Mouse (Mus musculus) ES-Bruce4 (cell line): ENCODE measurements around the gene Ufc1. TPM values are rescaled to one million over a fixed set of nuclear protein-coding genes. Genes with fewer than 3 reads are reported as not detected.

Source experiments
- H3K27ac ChIP-seq: 2 replicates; pipeline ENCODE4 v1.5.1; 2012; ENCODE audit warnings: low read length, inconsistent platforms; ENCODE audit not compliant: insufficient read depth
- H3K27me3 ChIP-seq: 2 replicates; pipeline ENCODE4 v1.6.1; 2012; ENCODE audit warnings: mild to moderate bottlenecking, low read length, inconsistent platforms; ENCODE audit not compliant: control insufficient read depth, poor library complexity, insufficient read depth, severe bottlenecking
- H3K36me3 ChIP-seq: 2 replicates; pipeline ENCODE4 v1.6.1; 2012; ENCODE audit warnings: inconsistent platforms, mild to moderate bottlenecking, low read length, moderate library complexity; ENCODE audit not compliant: control insufficient read depth, poor library complexity, insufficient read depth, severe bottlenecking
- H3K4me1 ChIP-seq: one replicate; pipeline ENCODE4 v1.8.1; 2011; ENCODE audit warnings: low read length; ENCODE audit not compliant: control insufficient read depth, insufficient read depth
- H3K4me3 ChIP-seq: 2 replicates; pipeline ENCODE4 v1.5.1; 2011; ENCODE audit warnings: low read depth, mild to moderate bottlenecking, low read length
- H3K9ac ChIP-seq: 2 replicates; pipeline ENCODE4 v1.6.1; 2012; ENCODE audit warnings: low read depth, mild to moderate bottlenecking, inconsistent platforms; ENCODE audit not compliant: poor library complexity, severe bottlenecking
- H3K9me3 ChIP-seq: replicated peaks from 2 replicates; pipeline ENCODE4 v1.6.1; 2012; ENCODE audit warnings: mild to moderate bottlenecking, low read length, inconsistent platforms; ENCODE audit not compliant: control insufficient read depth, poor library complexity, insufficient read depth, severe bottlenecking
- CTCF ChIP-seq: IDR thresholded peaks from one replicate; pipeline ENCODE4 v1.8.1; 2011; ENCODE audit warnings: low read depth, low read length
- EP300 ChIP-seq: IDR thresholded peaks from 2 replicates; pipeline ENCODE4 v1.6.1; 2011; ENCODE audit warnings: low read depth, low read length; ENCODE audit not compliant: insufficient read depth
- POLR2A ChIP-seq: IDR thresholded peaks from one replicate; pipeline ENCODE4 v1.8.1; 2011; ENCODE audit warnings: low read length; ENCODE audit not compliant: insufficient read depth
- polyA plus RNA-seq: library from polyadenylated mRNA; stranded (reverse); fragments of >200 nt; gene quantifications from 2 replicates; pipeline ENCODE4 v1.2.4, GENCODE M21; 2011; ENCODE audit warnings: low read depth; ENCODE audit not compliant: missing spikeins, insufficient read depth, insufficient read length

Gene Ufc1
- polyA plus RNA-seq, 1 experiment, result 59.8 TPM

- Histone ChIP-seq H3K9ac (no peak overlapping the region), H3K4me1 (peaks cover 2% of the 10 kb centered on the region), H3K36me3 (peaks cover 6% of the 10 kb centered on the region; the same call in 1 of the 2 replicates), H3K27me3 (no peaks in the 10 kb centered on the region), H3K4me3 (no peak overlapping the region), H3K9me3 (no peaks in the 10 kb centered on the region), H3K27ac (no peak overlapping the region)
- no peak for TF ChIP-seq POLR2A
- no peak for TF ChIP-seq EP300
- TF ChIP-seq CTCF, result no peak
These were observed 10.3 kb downstream of the Ufc1 start for GRCm38 (mm10) chr1:171284491-171284890.

- no peaks in the 10 kb centered on the region for H3K27me3 ChIP-seq
- TF ChIP-seq CTCF (no peak), EP300 (no peak), POLR2A (no peak)
- no peaks in the 10 kb centered on the region for H3K4me1 ChIP-seq
- H3K9ac ChIP-seq, result no peak overlapping the region
- H3K4me3 ChIP-seq, result no peak overlapping the region
- H3K9me3 ChIP-seq, result no peaks in the 10 kb centered on the region
- 0 out of 2 replicates have a peak, but pooled peaks cover 6% of the 10 kb centered on the region for H3K36me3 ChIP-seq
- H3K27ac ChIP-seq, result no peak overlapping the region
These were observed 11.3 kb downstream of the Ufc1 start for GRCm38 (mm10) chr1:171283188-171284160.

- no peaks in the 10 kb centered on the region for H3K9me3 ChIP-seq
- peaks cover 6% of the 10 kb centered on the region; the same call in 1 of the 2 replicates for H3K36me3 ChIP-seq
- H3K9ac ChIP-seq, result peak overlapping the region; percentile 59; the same call in 1 of the 2 replicates
- no peak for TF ChIP-seq CTCF
- no peak for TF ChIP-seq EP300
- no peak for TF ChIP-seq POLR2A
- H3K4me3 ChIP-seq, result no peak overlapping the region
- no peaks in the 10 kb centered on the region for H3K27me3 ChIP-seq
- H3K4me1 ChIP-seq, result no peaks in the 10 kb centered on the region
- H3K27ac ChIP-seq, result no peak overlapping the region
These were observed 12.6 kb downstream of the Ufc1 start for GRCm38 (mm10) chr1:171282086-171282805.

GRCm38 (mm10) chr1:171281528-171281923 lies 13.3 kb downstream of the Ufc1 start:
- TF ChIP-seq POLR2A (no peak), CTCF (peak; percentile 56), EP300 (no peak)
- H3K9me3 ChIP-seq, result no peaks in the 10 kb centered on the region
- H3K27me3 ChIP-seq, result no peaks in the 10 kb centered on the region
- H3K36me3 ChIP-seq, result peaks cover 10% of the 10 kb centered on the region; the same call in 1 of the 2 replicates
- H3K9ac ChIP-seq, result peak overlapping the region; percentile 59
- H3K27ac ChIP-seq, result peak overlapping the region; percentile 17
- peak overlapping the region; percentile 73 for H3K4me3 ChIP-seq
- H3K4me1 ChIP-seq, result no peaks in the 10 kb centered on the region

GRCm38 (mm10) chr1:171280916-171281527 lies 13.8 kb downstream of the Ufc1 start, which contains the start of gene Ppox:
Ppox (minus strand) TSS chr1:171281186.
- no peak for TF ChIP-seq POLR2A
- TF ChIP-seq CTCF, result no peak
- no peak for TF ChIP-seq EP300
- Histone ChIP-seq H3K9me3 (no peaks in the 10 kb centered on the region), H3K27me3 (no peaks in the 10 kb centered on the region), H3K36me3 (peaks cover 10% of the 10 kb centered on the region), H3K9ac (peak within 1 kb of the TSS; percentile 82), H3K4me1 (no peaks in the 10 kb centered on the region), H3K27ac (peak within 1 kb of the TSS; percentile 17), H3K4me3 (peak within 1 kb of the TSS; percentile 97)
